Mouse (Mus musculus): ENCODE measurements around the gene Vasp. TPM values are rescaled to one million over a fixed set of nuclear protein-coding genes. Genes with fewer than 3 reads are reported as not detected.

The Vasp gene
- total RNA-seq, 1 experiment: 92.5 TPM

- Histone ChIP-seq H3K4me1 (ENCODE audit: control insufficient read depth in 2 of 2, insufficient read depth in 2 of 2, low read length in 2 of 2, poor library complexity in 1 of 2) (peaks cover 0 to 4% of the 10 kb centered on the region in 2 experiments; a peak in 1 of 4 replicates), H3K9ac (ENCODE audit: insufficient read depth, low read depth, low read length, poor library complexity, severe bottlenecking) (no peak overlapping the region), H3K4me3 (ENCODE audit: insufficient read depth in 1 of 2, low read depth in 1 of 2, low read length in 2 of 2, poor library complexity in 1 of 2, severe bottlenecking in 1 of 2) (no peak overlapping the region), H3K36me3 (ENCODE audit: control insufficient read depth, insufficient read depth, low read length, poor library complexity, severe bottlenecking) (no peaks in the 10 kb centered on the region), H3K27ac (ENCODE audit: insufficient read depth, low read depth, low read length, poor library complexity, severe bottlenecking) (no peak overlapping the region), H3K9me3 (ENCODE audit: control insufficient read depth, insufficient read depth, low read depth, low read length) (no peaks in the 10 kb centered on the region)
- TF ChIP-seq CHD2 (IDR thresholded peaks at IDR 0.05; ENCODE audit: low read depth, low read length) (no peak), ZNF384 (IDR thresholded peaks at IDR 0.05; ENCODE audit: low read depth, low read length) (no peak), HCFC1 (IDR thresholded peaks at IDR 0.05; ENCODE audit: borderline replicate concordance, insufficient read depth, low read length) (no peak), ZC3H11A (IDR thresholded peaks at IDR 0.05; ENCODE audit: borderline replicate concordance, low read depth, low read length) (no peak), MAFK (IDR thresholded peaks at IDR 0.05; ENCODE audit: insufficient read depth, low read depth, low read length) (no peak)
- in situ Hi-C loops (cut with MboI; ENCODE audit: low sequenced_read_pairs in 2 of 2, unreplicated experiment in 2 of 2): no loop called here
- no peak for DNase-seq (ENCODE audit: low read depth, low spot score)
Observed at GRCm38 (mm10) chr7:19311991-19312390, 40.4 kb upstream of the Vasp start.

DNA sequence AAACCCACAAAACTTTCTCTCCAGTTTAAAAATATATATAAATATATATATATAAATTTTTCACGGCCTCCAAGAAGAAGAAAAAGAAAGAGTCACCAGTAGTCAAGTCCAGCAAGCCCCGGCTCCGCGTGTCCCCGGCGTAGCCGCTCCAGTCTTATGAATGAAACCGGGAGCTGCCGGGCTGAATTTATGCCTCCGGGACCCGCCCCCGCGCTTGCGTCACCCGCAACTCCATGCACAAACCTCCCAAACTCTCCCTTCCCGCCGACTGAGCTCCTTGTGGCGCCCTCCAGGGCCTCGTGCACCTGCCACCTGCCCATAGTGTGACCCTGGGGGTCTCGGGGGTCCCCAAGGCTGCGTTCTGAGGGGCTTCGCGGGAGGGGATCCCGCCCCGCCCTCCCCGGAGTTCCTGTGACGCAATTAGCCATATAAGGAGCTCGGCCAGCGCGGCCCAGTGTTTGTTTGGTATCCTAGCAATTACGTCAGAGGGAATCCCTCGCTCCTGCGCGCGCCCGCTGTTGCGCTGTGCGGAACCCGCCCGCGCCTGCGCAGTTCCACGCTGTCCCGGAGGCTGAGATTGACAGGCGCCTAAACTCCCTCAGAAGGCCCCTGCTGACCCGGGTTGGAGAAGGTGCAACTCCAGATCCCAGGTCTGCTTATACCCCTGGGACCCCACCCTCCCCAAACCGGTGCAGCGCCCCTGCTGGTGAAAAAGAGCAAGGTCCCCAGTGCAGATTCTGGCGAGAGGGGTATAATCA, 38.4 kb upstream of the Vasp start, which contains the start of gene Fosb:
Gene Fosb, minus strand, starts transcription at position 168 of the 758 bp plus-strand sequence.
- peak; percentile 88 for DNase-seq (ENCODE audit: low read depth, low spot score)
- H3K4me3 ChIP-seq (ENCODE audit: insufficient read depth in 1 of 2, low read depth in 1 of 2, low read length in 2 of 2, poor library complexity in 1 of 2, severe bottlenecking in 1 of 2): peak within 1 kb of the TSS; percentile 71 to 77
- H3K27ac ChIP-seq (ENCODE audit: insufficient read depth, low read depth, low read length, poor library complexity, severe bottlenecking): peak within 1 kb of the TSS; percentile 61; the same call in 1 of the 2 replicates
- peak within 1 kb of the TSS; percentile 79 for H3K9ac ChIP-seq (ENCODE audit: insufficient read depth, low read depth, low read length, poor library complexity, severe bottlenecking)
- no peaks in the 10 kb centered on the region for H3K9me3 ChIP-seq (ENCODE audit: control insufficient read depth, insufficient read depth, low read depth, low read length)
- peaks cover 0 to 4% of the 10 kb centered on the region in 2 experiments; a peak in 1 of 4 replicates for H3K4me1 ChIP-seq (ENCODE audit: control insufficient read depth in 2 of 2, insufficient read depth in 2 of 2, low read length in 2 of 2, poor library complexity in 1 of 2)
- no peak for TF ChIP-seq MAFK (IDR thresholded peaks at IDR 0.05; ENCODE audit: insufficient read depth, low read depth, low read length)
- TF ChIP-seq CHD2 (IDR thresholded peaks at IDR 0.05; ENCODE audit: low read depth, low read length): no peak
- no peak for TF ChIP-seq ZNF384 (IDR thresholded peaks at IDR 0.05; ENCODE audit: low read depth, low read length)
- H3K36me3 ChIP-seq (ENCODE audit: control insufficient read depth, insufficient read depth, low read length, poor library complexity, severe bottlenecking): no peaks in the 10 kb centered on the region
- in situ Hi-C loops (cut with MboI; ENCODE audit: low sequenced_read_pairs in 2 of 2, unreplicated experiment in 2 of 2): no loop called here

GRCm38 (mm10) chr7:19309278-19309883, 37.8 kb upstream of the Vasp start:
- no peaks in the 10 kb centered on the region for H3K36me3 ChIP-seq (ENCODE audit: control insufficient read depth, insufficient read depth, low read length, poor library complexity, severe bottlenecking)
- H3K4me1 ChIP-seq (ENCODE audit: control insufficient read depth in 2 of 2, insufficient read depth in 2 of 2, low read length in 2 of 2, poor library complexity in 1 of 2): peaks cover 0 to 4% of the 10 kb centered on the region in 2 experiments; a peak in 1 of 4 replicates
- peak overlapping the region; percentile 71 to 77 for H3K4me3 ChIP-seq (ENCODE audit: insufficient read depth in 1 of 2, low read depth in 1 of 2, low read length in 2 of 2, poor library complexity in 1 of 2, severe bottlenecking in 1 of 2)
- TF ChIP-seq ZC3H11A (IDR thresholded peaks at IDR 0.05; ENCODE audit: borderline replicate concordance, low read depth, low read length) (no peak), MAFK (IDR thresholded peaks at IDR 0.05; ENCODE audit: insufficient read depth, low read depth, low read length) (no peak), HCFC1 (IDR thresholded peaks at IDR 0.05; ENCODE audit: borderline replicate concordance, insufficient read depth, low read length) (no peak), CHD2 (IDR thresholded peaks at IDR 0.05; ENCODE audit: low read depth, low read length) (no peak), ZNF384 (IDR thresholded peaks at IDR 0.05; ENCODE audit: low read depth, low read length) (no peak)
- peak overlapping the region; percentile 79 for H3K9ac ChIP-seq (ENCODE audit: insufficient read depth, low read depth, low read length, poor library complexity, severe bottlenecking)
- in situ Hi-C loops (cut with MboI; ENCODE audit: low sequenced_read_pairs in 2 of 2, unreplicated experiment in 2 of 2): no loop called here
- DNase-seq (ENCODE audit: low read depth, low spot score): no peak
- H3K27ac ChIP-seq (ENCODE audit: insufficient read depth, low read depth, low read length, poor library complexity, severe bottlenecking): no peak overlapping the region
- H3K9me3 ChIP-seq (ENCODE audit: control insufficient read depth, insufficient read depth, low read depth, low read length): no peaks in the 10 kb centered on the region

GRCm38 (mm10) chr7:19308454-19309277, 37.0 kb upstream of the Vasp start:
- peak overlapping the region; percentile 71 to 77 for H3K4me3 ChIP-seq (ENCODE audit: insufficient read depth in 1 of 2, low read depth in 1 of 2, low read length in 2 of 2, poor library complexity in 1 of 2, severe bottlenecking in 1 of 2)
- H3K9me3 ChIP-seq (ENCODE audit: control insufficient read depth, insufficient read depth, low read depth, low read length): no peaks in the 10 kb centered on the region
- TF ChIP-seq HCFC1 (IDR thresholded peaks at IDR 0.05; ENCODE audit: borderline replicate concordance, insufficient read depth, low read length) (no peak), ZC3H11A (IDR thresholded peaks at IDR 0.05; ENCODE audit: borderline replicate concordance, low read depth, low read length) (no peak), ZNF384 (IDR thresholded peaks at IDR 0.05; ENCODE audit: low read depth, low read length) (no peak), MAFK (IDR thresholded peaks at IDR 0.05; ENCODE audit: insufficient read depth, low read depth, low read length) (no peak), CHD2 (IDR thresholded peaks at IDR 0.05; ENCODE audit: low read depth, low read length) (no peak)
- H3K36me3 ChIP-seq (ENCODE audit: control insufficient read depth, insufficient read depth, low read length, poor library complexity, severe bottlenecking): no peaks in the 10 kb centered on the region
- DNase-seq (ENCODE audit: low read depth, low spot score): peak; percentile 86
- peak overlapping the region; percentile 73; the same call in 1 of the 2 replicates for H3K27ac ChIP-seq (ENCODE audit: insufficient read depth, low read depth, low read length, poor library complexity, severe bottlenecking)
- H3K4me1 ChIP-seq (ENCODE audit: control insufficient read depth in 2 of 2, insufficient read depth in 2 of 2, low read length in 2 of 2, poor library complexity in 1 of 2): peaks cover 0 to 6% of the 10 kb centered on the region in 2 experiments; a peak in 1 of 4 replicates
- H3K9ac ChIP-seq (ENCODE audit: insufficient read depth, low read depth, low read length, poor library complexity, severe bottlenecking): peak overlapping the region; percentile 79
- in situ Hi-C loops (cut with MboI; ENCODE audit: low sequenced_read_pairs in 2 of 2, unreplicated experiment in 2 of 2): no loop called here

All from ES-E14 (cell line).